Mouse (Mus musculus) liver, adult 2 months (tissue): ENCODE measurements around the gene Cdc42ep5.

Experiments used
- CTCF ChIP-seq: fragments of 200-500 bp; IDR thresholded peaks from 2 replicates; pipeline ENCODE4 v1.5.1; 2011; ENCODE audit warnings: low read depth, low read length, control low read depth
- POLR2A ChIP-seq: fragments of 200-500 bp; IDR thresholded peaks from 2 replicates; pipeline ENCODE4 v1.6.1; 2011; ENCODE audit warnings: low read length, control low read depth; ENCODE audit not compliant: insufficient read depth; ENCODE audit errors: extremely low read depth

- TF ChIP-seq POLR2A (no peak), CTCF (no peak)
These were observed at the start of gene Cdc42ep5 for GRCm38 (mm10) chr7:4164090-4164910.
